8 mouse cellular contexts compared by ENCODE assay signal in the genomic region with DNA sequence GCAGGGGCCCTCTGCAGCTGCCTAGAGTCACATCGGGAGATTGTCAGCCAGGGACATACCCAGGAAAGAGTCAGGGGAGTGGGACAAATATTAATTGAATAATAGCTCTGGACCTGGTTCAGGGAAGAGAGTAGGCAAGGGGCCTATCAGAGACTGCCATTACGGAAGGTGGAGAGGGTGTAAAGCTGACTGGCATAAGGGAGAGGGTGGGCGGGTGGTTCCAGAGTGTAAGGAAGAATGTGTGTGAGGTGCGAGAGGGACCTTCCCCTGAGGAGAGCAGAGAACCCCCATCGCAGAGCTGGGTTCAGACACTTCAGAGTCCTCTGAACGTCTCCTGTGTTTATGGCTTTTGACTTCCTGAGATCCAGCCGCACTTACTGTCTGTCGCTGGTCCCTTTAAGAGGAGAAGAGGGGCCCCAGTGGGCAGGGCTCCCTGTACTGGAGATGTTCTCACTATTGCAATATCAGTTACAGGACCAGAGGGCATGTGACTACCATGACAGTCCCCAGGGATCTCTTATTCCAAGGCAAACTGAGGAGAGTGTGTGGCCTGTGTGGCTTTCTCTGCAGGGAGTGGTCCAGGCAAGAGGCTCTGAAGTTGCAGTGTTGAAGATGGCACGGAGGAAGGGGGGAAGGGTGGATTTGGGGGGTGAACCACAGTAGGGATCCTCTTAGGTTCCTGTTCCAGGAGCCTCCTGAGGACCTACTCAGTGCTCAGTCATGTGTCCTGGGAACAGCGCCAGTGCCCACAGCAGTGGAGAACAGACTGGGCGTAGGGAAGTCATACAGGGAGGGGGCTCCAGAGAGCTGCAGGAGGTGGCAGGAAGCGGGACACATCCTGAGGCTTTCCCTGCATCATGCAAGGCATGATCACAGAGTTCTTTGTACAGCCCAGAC. TPM values are rescaled to one million over a fixed set of nuclear protein-coding genes. Genes with fewer than 3 reads are reported as not detected.
DNase-seq lines count a peak whose midpoint lies in the region; ATAC-seq and TF ChIP-seq lines count a peak whose summit lies in the region.

No protein-coding gene starts in this region.

- ATAC-seq in hindbrain, embryonic 12.5 days (ENCODE audit: low FRiP score): peak; percentile 35; the same call in 1 of the 2 replicates
- no peak; the same call in 1 of the 2 replicates for ATAC-seq in hindbrain, embryonic 11.5 days (ENCODE audit: low FRiP score)
- peak; percentile 52 for ATAC-seq in embryonic facial prominence, embryonic 15.5 days (ENCODE audit: insufficient number of reproducible peaks, low FRiP score, low TSS enrichment, low read depth)
- ATAC-seq in liver, postnatal 0 days: peak; percentile 51
- no peak for ATAC-seq in erythroid progenitor cell, adult 5-6 weeks (replicated peaks; ENCODE audit: low FRiP score, poor library complexity, severe bottlenecking)

- peak in 1 of 2 experiments; percentile 31; a peak in 1 of 4 replicates for TF ChIP-seq EP300 in MEL (IDR thresholded peaks at IDR 0.05; ENCODE audit: low read depth in 1 of 2, low read length in 2 of 2)
- TF ChIP-seq EP300 in liver, postnatal 0 days (IDR thresholded peaks at IDR 0.05; ENCODE audit: low read depth): no peak

- peak in 1 of 2 experiments; percentile 47; a peak in 1 of 4 replicates for TF ChIP-seq POLR2A in MEL (IDR thresholded peaks at IDR 0.05; ENCODE audit: control insufficient read depth in 1 of 2, insufficient read depth in 1 of 2, low read depth in 1 of 2, low read length in 2 of 2, poor library complexity in 1 of 2)

- H3K27me3 ChIP-seq in hindbrain, embryonic 12.5 days: 0 out of 2 replicates have a peak, but pooled peaks cover 4% of the 10 kb centered on the region
- H3K27me3 ChIP-seq in hindbrain, embryonic 11.5 days (ENCODE audit: control insufficient read depth, insufficient read depth, low read length): 0 out of 2 replicates have a peak, but pooled peaks cover 2% of the 10 kb centered on the region
- no peaks in the 10 kb centered on the region for H3K27me3 ChIP-seq in MEL (ENCODE audit: control insufficient read depth in 1 of 2, insufficient read depth in 2 of 2, low read length in 2 of 2)
- no peaks in the 10 kb centered on the region for H3K27me3 ChIP-seq in embryonic facial prominence, embryonic 15.5 days
- no peaks in the 10 kb centered on the region for H3K27me3 ChIP-seq in liver, postnatal 0 days (ENCODE audit: insufficient read depth, low read length)

- no peaks in the 10 kb centered on the region; the same call in 1 of the 2 replicates for H3K4me1 ChIP-seq in hindbrain, embryonic 12.5 days
- H3K4me1 ChIP-seq in hindbrain, embryonic 11.5 days (replicated peaks; ENCODE audit: control insufficient read depth, insufficient read depth, low read length): no peaks in the 10 kb centered on the region
- peaks cover 0 to 10% of the 10 kb centered on the region in 2 experiments; a peak in 2 of 4 replicates for H3K4me1 ChIP-seq in MEL (ENCODE audit: control insufficient read depth in 1 of 2, insufficient read depth in 2 of 2, low read length in 2 of 2)
- H3K4me1 ChIP-seq in embryonic facial prominence, embryonic 15.5 days: peaks cover 14% of the 10 kb centered on the region
- peaks cover 3% of the 10 kb centered on the region; the same call in 1 of the 2 replicates for H3K4me1 ChIP-seq in liver, postnatal 0 days (ENCODE audit: insufficient read depth)

- TF ChIP-seq CTCF in MEL (IDR thresholded peaks at IDR 0.05 in 2 of 3, conservative IDR thresholded peaks at IDR 0.05 in 1 of 3; ENCODE audit: control insufficient read depth in 1 of 3, insufficient read depth in 1 of 3, low read depth in 2 of 3, low read length in 3 of 3, poor library complexity in 1 of 3, severe bottlenecking in 1 of 3): no peak
- TF ChIP-seq CTCF in liver, postnatal 0 days (IDR thresholded peaks at IDR 0.05; ENCODE audit: low read depth): 0 out of 2 replicates have a peak, but pooled peaks have one; percentile 15

- H3K4me3 ChIP-seq in hindbrain, embryonic 12.5 days: no peak overlapping the region
- H3K4me3 ChIP-seq in hindbrain, embryonic 11.5 days (ENCODE audit: low read depth, low read length): no peak overlapping the region
- peak overlapping the region; percentile 53 to 60 for H3K4me3 ChIP-seq in MEL (ENCODE audit: control insufficient read depth in 1 of 2, insufficient read depth in 1 of 2, low read depth in 2 of 2, low read length in 2 of 2)
- no peak overlapping the region for H3K4me3 ChIP-seq in embryonic facial prominence, embryonic 15.5 days (replicated peaks)
- H3K4me3 ChIP-seq in liver, postnatal 0 days (ENCODE audit: low read depth, low read length): peak overlapping the region; percentile 13; the same call in 1 of the 2 replicates

- H3K9me3 ChIP-seq in hindbrain, embryonic 12.5 days (replicated peaks): no peaks in the 10 kb centered on the region
- no peaks in the 10 kb centered on the region for H3K9me3 ChIP-seq in hindbrain, embryonic 11.5 days (ENCODE audit: control insufficient read depth, low read length)
- no peaks in the 10 kb centered on the region for H3K9me3 ChIP-seq in MEL (replicated peaks; ENCODE audit: insufficient read depth, low read length)
- H3K9me3 ChIP-seq in embryonic facial prominence, embryonic 15.5 days (replicated peaks): no peaks in the 10 kb centered on the region
- H3K9me3 ChIP-seq in liver, postnatal 0 days (ENCODE audit: low read length): no peaks in the 10 kb centered on the region

- H3K27ac ChIP-seq in hindbrain, embryonic 12.5 days: no peak overlapping the region
- no peak overlapping the region for H3K27ac ChIP-seq in hindbrain, embryonic 11.5 days (ENCODE audit: low read depth, low read length)
- peak overlapping the region; percentile 90 for H3K27ac ChIP-seq in MEL (ENCODE audit: control insufficient read depth, low read depth, low read length)
- no peak overlapping the region; the same call in 1 of the 2 replicates for H3K27ac ChIP-seq in embryonic facial prominence, embryonic 15.5 days (replicated peaks)
- H3K27ac ChIP-seq in liver, postnatal 0 days (ENCODE audit: low read depth): no peak overlapping the region

- 0 out of 2 replicates have a peak overlapping the region, but pooled peaks have one; percentile 8 for H3K9ac ChIP-seq in hindbrain, embryonic 12.5 days
- no peak overlapping the region for H3K9ac ChIP-seq in hindbrain, embryonic 11.5 days (ENCODE audit: low read depth, low read length)
- peak overlapping the region; percentile 72 for H3K9ac ChIP-seq in MEL (ENCODE audit: control insufficient read depth, low read depth, low read length, poor library complexity, severe bottlenecking)
- H3K9ac ChIP-seq in embryonic facial prominence, embryonic 15.5 days: no peak overlapping the region
- no peak overlapping the region for H3K9ac ChIP-seq in liver, postnatal 0 days (replicated peaks)

- no peaks in the 10 kb centered on the region for H3K36me3 ChIP-seq in hindbrain, embryonic 12.5 days
- no peaks in the 10 kb centered on the region for H3K36me3 ChIP-seq in hindbrain, embryonic 11.5 days (ENCODE audit: control insufficient read depth, insufficient read depth, low read length)
- 0 out of 4 replicates have a peak, but pooled peaks cover 0 to 2% of the 10 kb centered on the region in 2 experiments for H3K36me3 ChIP-seq in MEL (ENCODE audit: control insufficient read depth in 1 of 2, insufficient read depth in 2 of 2, low read length in 2 of 2)
- no peaks in the 10 kb centered on the region for H3K36me3 ChIP-seq in embryonic facial prominence, embryonic 15.5 days
- H3K36me3 ChIP-seq in liver, postnatal 0 days (replicated peaks; ENCODE audit: insufficient read depth, low read length): no peaks in the 10 kb centered on the region

- WGBS in hindbrain, embryonic 12.5 days: 52% methylated on average over 12 of the region's 12 CpGs
- WGBS in hindbrain, embryonic 11.5 days: 57% methylated on average over 12 of the region's 12 CpGs
- 33% methylated on average over 12 of the region's 12 CpGs for WGBS in embryonic facial prominence, embryonic 15.5 days
- WGBS in liver, postnatal 0 days (ENCODE audit: insufficient replicate concordance): 36% methylated on average over 12 of the region's 12 CpGs

- no peaks in the 10 kb centered on the region; the same call in 1 of the 2 replicates for H3K79me2 ChIP-seq in MEL (ENCODE audit: control insufficient read depth, insufficient read depth, low read length, poor library complexity)

- 0 out of 2 replicates have a peak overlapping the region, but pooled peaks have one; percentile 4 for H3K4me2 ChIP-seq in hindbrain, embryonic 12.5 days (replicated peaks)
- H3K4me2 ChIP-seq in hindbrain, embryonic 11.5 days (replicated peaks; ENCODE audit: low read depth, low read length): no peak overlapping the region
- H3K4me2 ChIP-seq in embryonic facial prominence, embryonic 15.5 days (replicated peaks): peak overlapping the region; percentile 27; the same call in 1 of the 2 replicates
- H3K4me2 ChIP-seq in liver, postnatal 0 days (ENCODE audit: low read depth, low read length): peak overlapping the region; percentile 63

- no peak for DNase-seq in hindbrain, embryonic 11.5 days (ENCODE audit: low spot score)
- DNase-seq in MEL (ENCODE audit: low read depth, low spot score): peak; percentile 76
- no peak for DNase-seq in liver, postnatal 0 days
- no peak for DNase-seq in urinary bladder, postnatal 4 days (ENCODE audit: low spot score in 2 of 2)
- no peak for DNase-seq in urinary bladder, postnatal 10 days (ENCODE audit: low spot score)

- no peak for TF ChIP-seq RAD21 in MEL (IDR thresholded peaks at IDR 0.05; ENCODE audit: low read depth, low read length)

RNA-seq across cellular contexts. Expression of gene Hsd17b14, which starts 7.2 kb away (rescaled TPM):
- 0.70 and 0.79 TPM in 2 replicates for polyA plus RNA-seq in hindbrain, embryonic 12.5 days (2016; fragmentation: Nextera tagmentation; extraction: Ambion mirVana)
- polyA plus RNA-seq in hindbrain, embryonic 11.5 days (2014; fragmentation: Nextera tagmentation; extraction: Ambion mirVana): 0.45 and 0.46 TPM in 2 replicates
- 1.8 and 2.0 TPM in 2 replicates for total RNA-seq in MEL (2012; rRNA removed)
- 1 to 10 TPM in 1 of 2 experiments, not detected in 1; 9.3 TPM for polyA plus RNA-seq in MEL (2012; ENCODE audit: insufficient read depth in 1 of 2, insufficient read length in 2 of 2, low read depth in 1 of 2, low replicate concordance in 2 of 2, missing spikeins in 1 of 2)
- polyA plus RNA-seq in embryonic facial prominence, embryonic 15.5 days (2015; fragmentation: Nextera tagmentation; extraction: Ambion mirVana): 2.1 and 3.3 TPM in 2 replicates
- polyA plus RNA-seq in liver, postnatal 0 days (2015; fragmentation: Nextera tagmentation; extraction: Ambion mirVana): 0.24 and 0.62 TPM in 2 replicates
- not detected in 2 replicates for total RNA-seq in erythroid progenitor cell, adult 5-6 weeks (2015; ENCODE audit: low replicate concordance)
- total RNA-seq in erythroid progenitor cell, adult 5-6 weeks (2017; ENCODE audit: low replicate concordance): not detected in 2 replicates

RNA-seq across cellular contexts. Expression of gene Bcat2, which starts 8.1 kb away (rescaled TPM):
- 35.2 and 36.9 TPM in 2 replicates for polyA plus RNA-seq in hindbrain, embryonic 12.5 days (2016; fragmentation: Nextera tagmentation; extraction: Ambion mirVana)
- 26.6 and 31.4 TPM in 2 replicates for polyA plus RNA-seq in hindbrain, embryonic 11.5 days (2014; fragmentation: Nextera tagmentation; extraction: Ambion mirVana)
- 47.4 and 49.4 TPM in 2 replicates for total RNA-seq in MEL (2012; rRNA removed)
- 100 to 1,000 TPM in 1 of 2 experiments, not detected in 1; 140 TPM for polyA plus RNA-seq in MEL (2012; ENCODE audit: insufficient read depth in 1 of 2, insufficient read length in 2 of 2, low read depth in 1 of 2, low replicate concordance in 2 of 2, missing spikeins in 1 of 2)
- polyA plus RNA-seq in embryonic facial prominence, embryonic 15.5 days (2015; fragmentation: Nextera tagmentation; extraction: Ambion mirVana): 63.0 and 65.1 TPM in 2 replicates
- 32.3 and 38.9 TPM in 2 replicates for polyA plus RNA-seq in liver, postnatal 0 days (2015; fragmentation: Nextera tagmentation; extraction: Ambion mirVana)
- total RNA-seq in erythroid progenitor cell, adult 5-6 weeks (2015; ENCODE audit: low replicate concordance): 8.4 and 17.7 TPM in 2 replicates
- 4.0 and 22.0 TPM in 2 replicates for total RNA-seq in erythroid progenitor cell, adult 5-6 weeks (2017; ENCODE audit: low replicate concordance)

RNA-seq across cellular contexts. Expression of gene Plekha4, which starts 35.7 kb away (rescaled TPM):
- 1.9 and 3.8 TPM in 2 replicates for polyA plus RNA-seq in hindbrain, embryonic 12.5 days (2016; fragmentation: Nextera tagmentation; extraction: Ambion mirVana)
- 2.1 and 2.3 TPM in 2 replicates for polyA plus RNA-seq in hindbrain, embryonic 11.5 days (2014; fragmentation: Nextera tagmentation; extraction: Ambion mirVana)
- 0.12 and 0.36 TPM in 2 replicates for total RNA-seq in MEL (2012; rRNA removed)
- under 1 TPM in 1 of 2 experiments, not detected in 1; 0.65 TPM for polyA plus RNA-seq in MEL (2012; ENCODE audit: insufficient read depth in 1 of 2, insufficient read length in 2 of 2, low read depth in 1 of 2, low replicate concordance in 2 of 2, missing spikeins in 1 of 2)
- polyA plus RNA-seq in embryonic facial prominence, embryonic 15.5 days (2015; fragmentation: Nextera tagmentation; extraction: Ambion mirVana): 7.5 and 7.6 TPM in 2 replicates
- 0.51 and 0.91 TPM in 2 replicates for polyA plus RNA-seq in liver, postnatal 0 days (2015; fragmentation: Nextera tagmentation; extraction: Ambion mirVana)
- 7.2 TPM in 1 of 2 replicates, not detected in the other for total RNA-seq in erythroid progenitor cell, adult 5-6 weeks (2015; ENCODE audit: low replicate concordance)
- total RNA-seq in erythroid progenitor cell, adult 5-6 weeks (2017; ENCODE audit: low replicate concordance): 0.08 and 0.90 TPM in 2 replicates

RNA-seq across cellular contexts. Expression of gene Ppp1r15a, which starts 35.8 kb away (rescaled TPM):
- 16.7 and 19.2 TPM in 2 replicates for polyA plus RNA-seq in hindbrain, embryonic 12.5 days (2016; fragmentation: Nextera tagmentation; extraction: Ambion mirVana)
- polyA plus RNA-seq in hindbrain, embryonic 11.5 days (2014; fragmentation: Nextera tagmentation; extraction: Ambion mirVana): 15.1 and 15.7 TPM in 2 replicates
- 27.0 and 27.2 TPM in 2 replicates for total RNA-seq in MEL (2012; rRNA removed)
- 10 to 100 TPM in 1 of 2 experiments, not detected in 1; 78.0 TPM for polyA plus RNA-seq in MEL (2012; ENCODE audit: insufficient read depth in 1 of 2, insufficient read length in 2 of 2, low read depth in 1 of 2, low replicate concordance in 2 of 2, missing spikeins in 1 of 2)
- 27.5 and 29.6 TPM in 2 replicates for polyA plus RNA-seq in embryonic facial prominence, embryonic 15.5 days (2015; fragmentation: Nextera tagmentation; extraction: Ambion mirVana)
- 104 and 113 TPM in 2 replicates for polyA plus RNA-seq in liver, postnatal 0 days (2015; fragmentation: Nextera tagmentation; extraction: Ambion mirVana)
- total RNA-seq in erythroid progenitor cell, adult 5-6 weeks (2015; ENCODE audit: low replicate concordance): 814 and 867 TPM in 2 replicates
- 569 and 633 TPM in 2 replicates for total RNA-seq in erythroid progenitor cell, adult 5-6 weeks (2017; ENCODE audit: low replicate concordance)

RNA-seq across cellular contexts. Expression of gene Nucb1, which starts 51.7 kb away (rescaled TPM):
- 144 and 147 TPM in 2 replicates for polyA plus RNA-seq in hindbrain, embryonic 12.5 days (2016; fragmentation: Nextera tagmentation; extraction: Ambion mirVana)
- polyA plus RNA-seq in hindbrain, embryonic 11.5 days (2014; fragmentation: Nextera tagmentation; extraction: Ambion mirVana): 88.6 and 92.7 TPM in 2 replicates
- total RNA-seq in MEL (2012; rRNA removed): 196 and 224 TPM in 2 replicates
- 100 to 1,000 TPM in 1 of 2 experiments, 10 to 100 TPM in 1; 92.3 to 343 TPM for polyA plus RNA-seq in MEL (2012; ENCODE audit: insufficient read depth in 1 of 2, insufficient read length in 2 of 2, low read depth in 1 of 2, low replicate concordance in 2 of 2, missing spikeins in 1 of 2)
- 258 and 262 TPM in 2 replicates for polyA plus RNA-seq in embryonic facial prominence, embryonic 15.5 days (2015; fragmentation: Nextera tagmentation; extraction: Ambion mirVana)
- polyA plus RNA-seq in liver, postnatal 0 days (2015; fragmentation: Nextera tagmentation; extraction: Ambion mirVana): 91.5 and 103 TPM in 2 replicates
- total RNA-seq in erythroid progenitor cell, adult 5-6 weeks (2015; ENCODE audit: low replicate concordance): 164 and 168 TPM in 2 replicates
- total RNA-seq in erythroid progenitor cell, adult 5-6 weeks (2017; ENCODE audit: low replicate concordance): 789 and 905 TPM in 2 replicates

Comparison
In these comparisons a context has a peak if more than half of its experiments do, and no peak if none do; other contexts are left out.
1. ATAC-seq: peak in hindbrain, embryonic 12.5 days (single experiment), embryonic facial prominence, embryonic 15.5 days (single experiment) and liver, postnatal 0 days (single experiment); none in hindbrain, embryonic 11.5 days (single experiment) and erythroid progenitor cell, adult 5-6 weeks (single experiment).
2. H3K9ac ChIP-seq: peak in hindbrain, embryonic 12.5 days (single experiment) and MEL (single experiment); none in hindbrain, embryonic 11.5 days (single experiment), embryonic facial prominence, embryonic 15.5 days (single experiment) and liver, postnatal 0 days (single experiment).
3. H3K4me3 ChIP-seq: peak in MEL (2 of 2) and liver, postnatal 0 days (single experiment); none in hindbrain, embryonic 12.5 days (single experiment), hindbrain, embryonic 11.5 days (single experiment) and embryonic facial prominence, embryonic 15.5 days (single experiment).